Mouse (Mus musculus) gastrocnemius, postnatal 10 days (tissue): ENCODE measurements around the gene Fam221a. TPM values are rescaled to one million over a fixed set of nuclear protein-coding genes. Genes with fewer than 3 reads are reported as not detected.

Experiments used
- DNase-seq: peaks from one replicate; pipeline ENCODE4 v3.0.0; 2021; ENCODE audit warnings: mixed read lengths
- long read RNA-seq, 2 experiments: library from polyadenylated mRNA; stranded (forward); transcript quantifications; one replicate each; pipeline ENCODE4 v2.0.0; 2021
- total RNA-seq, 2 experiments: library from RNA; stranded (reverse); gene quantifications; 2 replicates each; pipeline ENCODE4 v1.2.3; 2021

Gene Fam221a
- total RNA-seq, result 1 to 10 TPM; 2.0 to 2.5 TPM
- long read RNA-seq, experiment 1, partial matches to known transcripts, result 1 of 2 reads
- long read RNA-seq, experiment 1, other reads (novel, unspliced or antisense), result 0 of 2 reads
- long read RNA-seq, experiment 2, partial matches to known transcripts, result 1 of 2 reads
- long read RNA-seq, experiment 2, other reads (novel, unspliced or antisense), result 0 of 2 reads

DNA sequence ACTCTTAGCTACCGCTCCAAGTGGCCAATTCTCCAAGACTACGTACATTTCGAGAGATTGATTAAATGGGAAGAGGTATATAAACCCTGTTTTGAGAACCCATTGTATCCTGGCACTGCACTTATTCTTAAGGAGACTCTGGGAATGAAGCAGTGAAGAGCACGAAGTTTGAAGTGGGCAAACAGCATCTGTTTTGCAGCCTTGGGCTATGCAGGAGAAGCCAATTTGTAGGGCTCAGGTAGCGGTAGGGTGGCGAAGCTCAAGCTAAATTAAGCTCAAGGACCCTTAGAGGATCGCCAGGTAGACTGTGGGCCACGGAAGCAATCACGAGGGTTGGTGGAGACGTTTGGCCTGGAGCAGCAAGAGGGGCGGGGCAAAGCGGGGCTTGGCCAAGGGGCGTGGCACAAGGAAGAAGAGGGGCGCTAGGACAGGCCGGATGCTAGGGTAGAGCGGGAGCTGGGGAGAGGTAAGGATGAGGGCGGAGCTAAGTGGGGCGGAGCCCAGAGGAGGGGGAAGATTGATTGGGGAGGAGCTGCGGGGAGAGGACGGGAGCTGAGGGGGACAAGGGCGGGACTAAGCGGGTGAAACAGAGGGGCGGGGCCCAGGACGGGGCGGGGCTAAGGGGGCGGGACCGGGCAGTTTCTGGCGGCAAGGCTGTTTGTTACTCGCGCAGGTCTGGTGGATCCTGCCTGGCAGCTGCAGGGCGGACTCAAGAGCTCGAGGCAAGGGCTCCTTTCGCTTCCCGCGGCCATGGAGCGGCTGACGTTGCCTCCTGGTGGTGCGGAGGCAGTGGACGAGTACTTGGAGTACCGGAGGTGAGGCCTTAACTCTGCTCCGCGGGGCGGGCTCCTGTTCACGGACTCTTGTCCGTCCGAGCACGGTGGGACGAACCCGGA, at the start of gene Fam221a:
Gene Fam221a (plus strand): TSS at position 581 of the 896 bp plus-strand sequence.
- DNase-seq, result peak; percentile 75

DNA sequence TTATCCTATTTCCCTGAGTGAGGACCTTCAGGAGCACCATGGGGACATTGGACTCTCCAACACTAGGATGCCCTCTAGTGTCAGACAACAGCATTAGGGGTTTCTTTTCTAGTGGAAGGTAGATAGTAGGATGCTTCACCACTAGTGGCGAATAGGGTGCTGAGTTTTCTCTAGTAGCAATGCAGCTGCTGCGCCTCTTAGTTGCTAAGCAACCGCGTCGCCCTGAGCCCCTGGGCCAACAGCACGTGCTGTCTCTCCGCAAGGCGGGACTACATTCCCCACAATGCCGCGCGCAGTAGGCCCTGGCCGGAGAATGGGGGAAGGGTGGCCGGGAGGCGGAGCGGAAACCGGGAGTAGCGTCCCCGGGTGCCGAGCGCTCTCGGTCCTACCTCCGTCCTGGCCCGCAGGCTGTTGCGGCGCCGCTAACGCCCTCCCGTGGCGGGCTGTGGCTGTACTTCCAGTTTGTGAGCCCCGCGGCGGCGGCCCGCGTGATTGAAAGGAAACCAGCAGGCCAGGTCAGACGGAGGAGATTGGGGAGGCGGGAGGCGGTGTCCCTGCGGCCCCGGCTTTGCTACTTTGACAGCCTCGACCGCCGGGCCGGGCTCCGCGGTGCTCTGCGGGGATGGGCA, 48.5 kb upstream of the Fam221a start, which contains the start of gene Ccdc126:
Gene Ccdc126 (plus strand): TSS at position 309 of the 629 bp plus-strand sequence.
- peak; percentile 98 for DNase-seq

DNA sequence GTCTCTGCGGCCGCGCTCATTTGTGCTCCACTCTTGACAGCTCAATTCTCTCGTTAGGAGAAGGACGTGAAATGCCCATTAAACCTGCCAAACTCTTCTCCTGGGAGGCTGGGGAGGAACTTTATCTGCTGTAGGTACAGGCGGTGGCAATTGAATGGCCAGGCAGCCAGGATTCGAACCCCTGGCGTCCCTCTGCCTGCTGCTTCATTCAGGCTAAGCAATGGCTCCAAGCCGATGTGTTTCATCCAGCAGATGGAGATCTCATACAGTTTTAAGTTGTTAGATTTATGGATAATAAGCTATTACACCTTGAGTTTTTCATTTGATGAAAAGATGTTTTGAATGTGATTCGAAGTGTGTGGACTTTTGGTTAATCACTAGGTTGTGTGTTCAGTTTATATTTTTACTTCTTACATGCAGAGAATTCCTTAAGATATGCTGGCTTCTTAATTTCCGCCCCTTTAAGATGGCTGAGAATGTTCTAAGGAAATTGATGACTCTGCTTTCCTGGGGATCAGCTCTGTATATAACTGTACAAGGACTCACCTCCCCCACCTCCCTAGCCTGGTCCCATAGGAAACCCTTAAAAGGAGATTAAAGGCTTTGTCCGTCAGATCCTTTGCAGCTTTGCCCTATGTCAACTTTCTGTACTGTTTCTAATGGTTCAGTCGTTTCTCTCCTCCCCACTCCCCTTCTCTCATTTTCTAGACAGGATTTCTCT, 47.8 kb upstream of the Fam221a start:
- DNase-seq, result no peak

DNA sequence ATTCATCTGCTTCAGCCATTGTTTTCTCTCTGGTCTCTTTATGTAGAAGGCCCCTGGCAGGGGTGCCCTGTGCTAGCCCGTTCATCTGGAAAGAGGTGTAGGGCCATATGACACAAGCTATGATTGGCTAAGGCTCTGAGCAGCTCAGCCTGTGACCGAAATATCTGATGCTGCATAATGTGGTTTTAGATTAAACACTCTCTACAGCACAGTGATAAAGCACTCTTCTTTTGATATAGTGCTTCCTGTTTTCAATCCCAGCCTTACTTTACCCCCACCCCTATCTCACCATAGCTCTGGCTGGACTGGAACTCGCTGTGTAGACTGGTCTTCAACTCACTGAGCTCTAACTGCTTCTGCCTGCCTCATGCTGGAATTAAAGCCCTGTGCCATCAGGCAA, 46.2 kb upstream of the Fam221a start:
- no peak for DNase-seq

DNA sequence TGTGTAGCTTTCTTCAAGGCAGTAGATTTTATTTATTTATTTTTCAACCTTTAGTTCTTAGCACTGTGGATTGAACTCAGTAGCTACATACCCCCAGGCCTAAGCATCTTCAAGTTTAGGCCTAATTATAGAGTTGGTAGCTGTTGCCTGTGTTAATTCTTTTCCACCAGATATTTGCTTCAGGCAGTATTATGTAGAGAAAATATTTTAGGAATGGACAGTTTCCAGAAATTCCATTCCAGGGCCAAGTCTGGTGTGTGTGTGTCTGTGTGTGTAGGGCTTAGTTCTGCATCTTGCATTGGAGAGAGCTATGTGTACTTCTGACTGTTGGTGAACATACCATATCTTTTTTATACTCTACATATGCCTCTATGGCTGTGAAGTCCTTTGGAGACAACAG, 45.5 kb upstream of the Fam221a start:
- no peak for DNase-seq

DNA sequence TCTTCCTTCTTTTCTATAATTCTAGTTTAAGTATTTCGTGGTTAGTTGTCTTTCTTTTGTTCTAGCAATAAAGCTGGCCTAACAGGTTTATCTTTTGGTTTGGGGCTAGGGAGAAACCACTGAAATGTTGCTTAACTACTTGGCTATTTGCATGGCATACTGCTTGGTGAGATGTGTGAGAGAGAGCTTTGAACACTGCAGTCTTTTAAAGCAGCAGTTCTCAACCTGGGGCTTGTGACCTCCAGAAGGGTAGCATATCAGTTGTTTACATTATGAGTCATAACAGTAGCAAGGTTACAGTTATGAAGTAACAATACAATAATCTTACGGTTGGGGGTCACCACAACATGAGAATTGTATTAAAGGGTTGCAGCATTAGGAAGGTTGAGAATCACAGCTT, 44.6 kb upstream of the Fam221a start:
- DNase-seq, result no peak

DNA sequence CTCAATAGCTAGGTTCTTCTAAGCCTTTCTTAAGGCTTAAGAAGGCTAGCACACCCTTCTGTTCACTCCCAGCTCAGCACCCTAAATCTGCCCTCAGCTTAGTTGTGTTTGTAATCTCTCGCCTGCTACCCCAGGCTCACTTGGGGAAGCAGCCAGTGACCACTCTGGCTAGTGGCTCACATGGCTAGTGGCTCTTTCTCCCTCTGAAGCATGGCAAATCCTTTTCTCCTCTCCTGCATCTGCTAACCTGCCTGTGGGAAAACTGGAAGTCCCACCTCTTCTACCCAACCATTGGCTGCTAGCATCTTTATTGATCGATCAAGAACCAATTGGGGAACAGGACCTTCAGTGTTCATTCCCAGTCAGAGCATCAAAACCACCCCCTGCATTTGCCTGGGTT, 43.0 kb upstream of the Fam221a start:
- DNase-seq, result no peak

DNA sequence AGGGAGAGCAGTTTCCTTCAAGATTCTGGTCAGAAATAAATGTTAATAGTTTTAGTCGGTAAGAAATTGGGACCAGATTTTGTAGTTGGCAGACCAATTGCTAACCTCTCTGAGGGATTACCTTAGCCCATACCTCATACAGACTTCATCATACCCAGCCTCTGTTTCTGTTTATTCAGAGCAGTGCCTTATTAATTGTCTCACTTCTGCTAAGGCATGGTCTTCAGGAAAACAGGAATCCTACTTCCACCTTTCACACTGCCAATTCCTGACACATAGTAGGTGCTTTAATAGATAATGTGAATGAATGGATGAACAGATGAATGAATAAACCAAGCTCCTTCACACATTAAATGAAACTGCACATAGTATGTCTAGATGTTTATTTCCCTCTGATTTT, 42.2 kb upstream of the Fam221a start:
- no peak for DNase-seq

DNA sequence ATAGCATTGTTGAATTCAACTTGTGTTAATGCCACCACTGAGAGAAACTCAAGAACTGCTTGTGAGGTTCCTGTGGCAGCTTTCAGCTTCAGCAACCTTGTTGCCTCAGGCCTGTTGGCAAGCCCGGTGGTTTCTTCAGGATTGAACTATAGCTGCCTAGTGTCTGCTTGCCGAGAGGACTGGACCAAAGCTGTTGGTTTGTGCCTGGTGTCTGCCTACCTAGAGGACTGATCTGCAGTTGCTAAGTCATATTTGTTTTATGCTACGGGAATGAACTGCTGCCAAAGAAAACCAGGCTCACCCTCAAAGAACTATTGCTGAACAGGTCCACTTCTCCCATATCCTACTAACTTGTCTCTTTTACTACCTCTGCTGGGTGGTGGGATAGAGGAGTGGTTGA, 40.7 kb upstream of the Fam221a start:
- DNase-seq, result no peak

DNA sequence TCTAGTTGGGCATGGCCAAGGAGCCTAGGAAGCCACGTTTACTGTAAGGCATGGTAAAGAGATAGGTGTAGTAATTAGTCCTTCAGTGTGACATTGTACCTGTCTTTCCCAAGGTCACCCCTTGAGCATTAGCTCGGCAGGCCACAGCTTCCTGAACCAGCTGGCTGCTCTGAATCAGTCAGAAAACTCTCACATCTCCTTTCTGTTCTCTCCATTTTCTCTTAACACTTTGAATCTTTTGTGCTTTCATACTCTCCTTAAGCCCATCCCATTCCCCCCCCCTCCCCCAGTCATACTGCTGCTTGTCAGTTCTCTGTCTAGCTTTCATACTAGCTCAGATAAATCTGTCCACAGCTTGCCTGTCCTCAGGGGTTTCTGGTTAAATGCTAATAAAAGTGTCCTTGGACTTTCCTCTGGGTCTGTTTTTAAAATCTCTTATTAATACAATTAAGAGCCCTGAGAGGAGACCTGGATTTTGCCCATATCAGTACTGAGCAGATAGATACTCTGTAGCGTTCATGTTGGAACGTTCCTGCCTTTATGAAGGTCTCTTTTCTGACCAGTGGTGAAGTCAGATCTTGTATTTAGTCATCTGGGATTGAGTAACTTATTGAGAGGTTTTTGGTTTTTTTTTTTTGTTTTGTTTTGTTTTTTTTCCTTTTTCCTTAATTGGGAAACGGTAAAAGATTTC, 36.0 kb upstream of the Fam221a start:
- DNase-seq, result no peak

DNA sequence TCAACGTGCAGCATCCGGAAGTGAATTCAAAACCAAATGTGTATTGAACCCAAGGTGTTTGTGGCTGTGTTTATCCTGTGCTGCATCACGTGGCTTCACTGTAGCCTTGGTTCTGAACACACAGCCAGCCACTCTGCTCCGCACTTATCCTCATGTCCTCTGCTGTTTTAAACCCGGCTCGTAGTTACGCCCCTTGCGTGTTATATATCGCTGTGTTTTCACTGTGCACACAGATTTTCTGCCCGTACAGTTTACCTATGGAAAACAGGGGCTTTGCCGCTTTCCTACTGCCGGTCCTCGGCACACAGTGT, 35.5 kb upstream of the Fam221a start:
- no peak for DNase-seq

DNA sequence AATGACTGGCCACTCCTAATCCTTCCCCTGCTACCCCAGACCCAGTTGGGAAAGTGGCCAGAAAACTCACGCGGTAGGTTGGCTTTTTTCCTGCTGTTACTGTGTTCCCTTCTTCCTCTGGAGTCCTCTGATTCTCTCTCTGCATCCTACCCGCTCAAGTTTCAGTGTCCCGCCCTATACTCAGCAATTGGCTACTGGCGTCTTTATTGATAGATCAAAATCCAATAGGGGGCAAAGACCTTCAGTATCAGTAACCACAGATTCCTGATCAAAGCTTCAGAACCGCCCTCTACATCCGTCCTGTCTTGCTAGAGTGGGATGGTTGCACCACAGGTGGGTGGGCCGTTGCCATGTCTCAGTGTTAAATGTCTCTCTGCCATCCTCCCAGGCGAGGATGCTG, 29.0 kb upstream of the Fam221a start:
- DNase-seq, result no peak

DNA sequence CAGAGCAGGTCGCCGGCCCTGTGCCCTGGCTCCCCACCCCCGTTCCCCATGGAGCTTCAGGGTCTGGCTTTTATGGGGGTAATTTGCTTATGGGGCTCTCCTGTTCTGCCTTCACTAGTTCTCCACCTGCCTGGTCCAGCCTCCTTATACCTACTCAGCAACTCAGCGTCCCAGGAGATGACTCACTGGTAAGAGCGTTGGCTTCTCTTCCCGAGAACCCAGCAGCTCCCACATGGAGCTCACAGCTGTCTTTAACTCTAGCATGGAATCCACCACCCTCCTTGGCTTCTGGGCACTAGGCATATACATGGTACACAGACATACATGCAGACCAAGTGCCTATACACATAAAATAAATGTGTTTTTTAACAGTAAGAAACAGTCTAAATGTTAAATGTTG, 28.4 kb upstream of the Fam221a start:
- no peak for DNase-seq

DNA sequence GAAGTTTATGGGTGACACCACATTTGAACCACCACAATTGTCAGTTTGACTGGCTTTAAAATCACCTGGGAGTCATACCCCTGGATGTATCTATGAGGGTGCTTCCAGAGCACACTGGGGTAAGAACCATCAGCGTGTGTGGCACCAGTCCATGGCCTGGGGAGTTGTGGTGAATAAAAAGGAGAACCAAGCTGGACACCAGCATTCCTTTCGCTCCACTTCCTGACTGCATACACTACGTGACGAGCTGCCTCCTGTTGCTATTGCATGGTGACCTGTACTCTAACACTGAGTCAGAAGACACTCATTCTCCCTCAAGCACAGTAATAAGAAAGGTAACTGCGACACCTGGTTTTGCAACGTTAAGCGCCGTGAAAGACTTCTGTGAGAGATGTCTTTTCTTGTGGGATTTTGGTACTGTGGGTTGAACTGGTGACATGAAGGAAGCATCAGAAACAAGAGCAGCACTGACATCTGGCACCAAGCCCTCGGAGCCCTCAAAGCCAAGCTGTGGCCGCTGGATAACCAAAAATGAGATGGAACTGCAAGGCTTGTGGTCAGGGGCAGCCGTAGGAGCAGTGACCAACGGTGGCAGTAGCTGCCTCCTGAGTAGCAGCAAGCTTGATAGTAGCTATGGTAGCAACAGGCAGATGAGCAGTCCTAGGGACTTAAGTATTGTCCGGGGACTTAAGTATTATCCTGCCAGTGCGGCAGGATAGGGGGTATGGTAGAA, 23.6 kb upstream of the Fam221a start:
- DNase-seq, result no peak

DNA sequence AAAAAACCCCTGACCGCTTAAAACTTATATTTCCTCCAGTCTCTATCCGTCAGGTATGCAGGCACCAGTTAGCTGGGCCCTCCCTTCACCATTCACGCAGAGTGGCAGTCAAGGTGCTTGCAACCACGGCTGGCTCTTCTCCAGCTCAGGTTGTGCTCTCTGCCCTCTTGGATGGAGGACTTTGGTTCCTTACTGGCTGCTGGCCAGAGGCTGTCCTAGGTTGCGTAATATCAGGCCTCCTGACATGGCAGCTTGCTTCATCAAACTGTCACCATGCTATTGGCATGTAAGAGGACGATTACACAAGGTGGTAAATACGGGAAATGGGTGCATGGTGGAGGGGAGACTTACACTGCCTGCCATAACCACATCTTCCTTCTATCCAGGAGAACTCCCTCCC, 17.7 kb upstream of the Fam221a start:
- DNase-seq, result no peak

DNA sequence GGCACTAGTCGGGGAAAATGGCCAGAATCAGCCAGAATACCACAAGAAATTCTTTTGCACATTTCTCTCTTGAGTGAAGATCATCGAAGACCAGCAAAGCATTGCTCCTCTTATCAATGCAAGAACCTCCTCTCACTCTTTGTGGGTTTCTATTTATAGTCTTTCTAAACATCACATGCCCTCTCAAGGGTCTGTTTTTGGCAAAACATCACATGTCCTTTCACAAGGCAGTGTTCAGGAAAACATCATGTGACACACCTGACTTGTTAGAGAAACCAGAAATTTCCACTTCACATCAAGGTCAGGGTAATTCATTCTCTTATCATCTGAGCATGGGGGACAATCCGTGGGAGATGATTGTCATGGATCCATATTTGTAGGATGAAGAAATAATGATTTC, 12.9 kb upstream of the Fam221a start:
- DNase-seq, result no peak

DNA sequence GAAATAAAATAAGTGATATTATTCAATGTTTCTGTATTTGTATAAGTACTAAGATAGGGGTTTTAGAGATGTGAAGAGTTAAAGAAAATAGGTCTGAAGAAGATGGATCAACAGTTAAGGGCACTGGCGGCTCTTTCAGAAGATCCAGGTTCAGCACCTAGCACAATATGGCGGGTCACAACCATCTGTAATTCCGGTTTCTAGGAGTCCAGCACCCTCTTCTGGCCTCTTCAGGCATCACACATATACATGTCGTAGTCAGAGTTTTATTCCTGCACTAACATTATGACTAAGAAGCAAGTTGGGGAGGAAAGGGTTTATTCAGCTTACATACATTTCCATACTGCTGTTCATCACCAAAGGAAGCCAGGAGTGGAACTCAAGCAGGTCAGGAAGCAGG, 12.4 kb upstream of the Fam221a start:
- DNase-seq, result no peak

DNA sequence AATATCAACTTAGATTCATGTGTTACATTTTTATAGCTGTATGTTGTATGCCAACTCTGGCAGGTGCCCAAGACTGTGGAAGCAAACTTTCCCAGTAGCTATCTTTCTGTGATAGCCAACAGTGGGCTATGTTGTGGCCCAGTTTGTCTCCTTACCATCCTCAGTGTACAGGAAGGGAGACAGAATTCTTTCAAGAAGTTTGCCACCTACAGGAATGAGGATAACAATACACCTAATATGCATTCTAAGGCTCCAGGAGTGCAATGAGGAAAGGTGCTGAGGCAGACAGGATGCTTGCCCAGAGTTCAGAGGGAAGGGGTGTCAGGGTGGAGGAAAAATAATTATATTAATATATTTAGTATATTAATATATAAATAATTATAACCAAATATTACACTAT, 7.1 kb upstream of the Fam221a start:
- DNase-seq, result no peak

DNA sequence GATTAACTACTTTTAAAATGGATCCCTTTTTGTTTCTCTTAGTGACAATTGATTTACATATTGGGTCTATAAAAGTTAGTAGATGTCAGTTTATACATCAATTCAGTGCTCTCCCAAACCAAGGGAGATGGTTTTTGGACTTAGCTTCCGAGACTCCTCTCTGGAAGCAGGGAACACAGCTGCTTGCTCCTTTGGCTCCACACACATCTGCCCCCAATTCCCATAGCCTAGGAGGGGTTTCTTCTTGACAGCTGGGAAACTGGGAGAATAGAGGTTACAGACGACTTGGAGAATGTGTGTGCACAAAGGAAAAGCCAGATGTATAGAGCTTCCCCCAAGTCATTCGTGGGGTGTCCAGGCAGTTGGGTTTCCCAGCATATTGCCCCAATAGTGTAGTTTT, 673 bp downstream of the Fam221a start:
- no peak for DNase-seq

DNA sequence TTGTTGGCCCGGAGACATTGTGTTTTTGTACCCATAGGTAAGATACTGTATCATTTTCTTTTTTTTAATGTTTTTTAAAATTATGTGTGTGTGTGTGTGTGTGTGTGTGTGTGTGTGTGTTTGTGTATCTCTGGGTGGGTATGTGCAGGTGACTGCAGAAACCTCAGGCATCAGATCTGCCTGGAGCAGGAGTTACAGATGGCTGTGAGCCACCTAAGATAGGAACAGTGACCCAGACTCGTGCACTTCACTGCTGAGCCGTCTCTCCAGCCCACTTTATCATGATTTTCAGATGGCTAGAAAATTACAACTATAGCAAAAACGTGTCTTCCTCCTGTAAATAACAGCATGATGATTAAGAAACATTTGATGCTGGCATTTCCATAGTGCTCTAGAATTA, 5.2 kb downstream of the Fam221a start:
- DNase-seq, result no peak

DNA sequence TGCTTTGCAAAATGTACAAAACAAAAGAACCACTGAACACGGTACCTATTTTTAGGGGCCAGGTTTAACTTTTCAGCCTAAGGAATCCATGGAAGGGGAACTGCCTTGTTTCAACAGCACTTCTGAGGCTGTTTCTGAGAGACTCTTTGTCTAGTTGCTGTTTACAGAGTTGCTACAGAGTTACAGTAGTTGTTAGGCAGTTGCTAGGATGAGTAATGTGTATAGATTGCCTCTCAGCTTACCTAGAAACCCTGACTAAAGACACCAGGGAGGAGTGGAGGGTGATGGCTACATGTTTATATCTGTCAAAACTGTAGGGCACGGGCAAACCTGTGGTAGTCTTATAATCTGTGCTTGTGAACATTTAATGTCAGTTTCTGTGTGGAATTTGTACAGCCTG, 6.4 kb downstream of the Fam221a start:
- DNase-seq, result no peak

DNA sequence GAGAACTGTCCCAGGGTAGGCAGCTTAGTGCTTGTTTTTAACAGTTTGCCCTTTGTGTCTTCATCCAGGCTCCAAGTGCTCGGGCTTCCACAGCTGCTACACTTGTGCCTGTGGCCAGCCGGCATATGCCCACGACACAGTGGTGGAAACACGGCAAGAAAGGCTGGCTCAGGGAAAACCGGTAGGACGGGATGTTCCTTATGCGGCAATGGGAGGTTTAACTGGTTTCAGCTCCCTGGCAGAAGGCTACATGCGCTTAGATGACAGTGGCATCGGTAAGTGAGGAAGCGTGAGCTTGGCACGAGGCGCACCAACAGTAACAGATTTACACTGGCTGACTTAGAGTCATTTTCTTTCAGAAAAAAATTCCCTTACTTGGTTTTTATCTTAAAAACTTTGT, 10.8 kb downstream of the Fam221a start:
- DNase-seq, result no peak
